Mouse (Mus musculus) cerebellum, adult 2 months (tissue): ENCODE results near the gene Agpat2.

ENCODE experiments used
- CTCF ChIP-seq: fragments of 200-500 bp; IDR thresholded peaks from 2 replicates; pipeline ENCODE4 v1.5.1; 2011; ENCODE audit warnings: low read depth, mild to moderate bottlenecking, control low read depth, low read length, moderate library complexity, borderline replicate concordance; ENCODE audit not compliant: insufficient read depth
- POLR2A ChIP-seq: fragments of 200-500 bp; IDR thresholded peaks from 2 replicates; pipeline ENCODE4 v1.6.1; 2011; ENCODE audit warnings: low read length, control low read depth, borderline replicate concordance; ENCODE audit not compliant: insufficient read depth

- TF ChIP-seq CTCF = no peak
- TF ChIP-seq POLR2A = no peak
Observed at GRCm38 (mm10) chr2:26611054-26611453, 6.8 kb upstream of the Agpat2 start.
